Mouse (Mus musculus) NIH3T3 (cell line): Measurements from ENCODE around the gene Pold1.

Experiments
- DNase-seq: peaks from one replicate; pipeline ENCODE4 v3.0.0-alpha.2; 2012; ENCODE audit warnings: low read depth

Gene Pold1

GRCm38 (mm10) chr7:44548497-44549087, at the start of gene Pold1:
Pold1 (minus strand) TSS chr7:44548849.
- DNase-seq = peak; percentile 100

GRCm38 (mm10) chr7:44598336-44598735, 49.7 kb upstream of the Pold1 start:
- no peak for DNase-seq

- no peak for DNase-seq
These were observed 49.0 kb upstream of the Pold1 start for GRCm38 (mm10) chr7:44597666-44598065.

GRCm38 (mm10) chr7:44596996-44597538, 48.4 kb upstream of the Pold1 start:
- no peak for DNase-seq

- no peak for DNase-seq
These were observed 47.4 kb upstream of the Pold1 start for GRCm38 (mm10) chr7:44596051-44596450.

- DNase-seq = no peak
These were observed 46.5 kb upstream of the Pold1 start for GRCm38 (mm10) chr7:44595131-44595561.

GRCm38 (mm10) chr7:44594291-44594690, 45.6 kb upstream of the Pold1 start:
- peak; percentile 83 for DNase-seq

- peak; percentile 31 for DNase-seq
These were observed 45.1 kb upstream of the Pold1 start for GRCm38 (mm10) chr7:44593775-44594174.

GRCm38 (mm10) chr7:44593051-44593450, 44.4 kb upstream of the Pold1 start:
- DNase-seq = no peak

GRCm38 (mm10) chr7:44591348-44592116, 42.9 kb upstream of the Pold1 start:
- DNase-seq = no peak

- no peak for DNase-seq
These were observed 42.0 kb upstream of the Pold1 start, which contains the start of gene Kcnc3 for GRCm38 (mm10) chr7:44590402-44591347. Kcnc3 (plus strand) TSS chr7:44590664.

GRCm38 (mm10) chr7:44589946-44590345, 41.3 kb upstream of the Pold1 start:
- no peak for DNase-seq

- no peak for DNase-seq
These were observed 40.5 kb upstream of the Pold1 start for GRCm38 (mm10) chr7:44589149-44589548.

- DNase-seq = no peak
These were observed 39.7 kb upstream of the Pold1 start for GRCm38 (mm10) chr7:44588338-44588737.

GRCm38 (mm10) chr7:44587676-44588075, 39.0 kb upstream of the Pold1 start:
- DNase-seq = no peak

- no peak for DNase-seq
These were observed 38.3 kb upstream of the Pold1 start for GRCm38 (mm10) chr7:44586930-44587329.

GRCm38 (mm10) chr7:44586518-44586917, 37.9 kb upstream of the Pold1 start:
- no peak for DNase-seq

- no peak for DNase-seq
These were observed 37.0 kb upstream of the Pold1 start for GRCm38 (mm10) chr7:44585606-44586005.

- no peak for DNase-seq
These were observed 36.3 kb upstream of the Pold1 start for GRCm38 (mm10) chr7:44584921-44585320.

GRCm38 (mm10) chr7:44584265-44584804, 35.7 kb upstream of the Pold1 start:
- DNase-seq = no peak

- DNase-seq = no peak
These were observed 34.5 kb upstream of the Pold1 start for GRCm38 (mm10) chr7:44583146-44583545.

GRCm38 (mm10) chr7:44582709-44583108, 34.1 kb upstream of the Pold1 start:
- no peak for DNase-seq
